Mouse (Mus musculus): ENCODE results near the gene Atp2b4. TPM values are rescaled to one million over a fixed set of nuclear protein-coding genes. Genes with fewer than 3 reads are reported as not detected.
"Not testable (repeated sequence)": the region's sequence is repeated elsewhere in the genome, so short reads cannot be mapped to it uniquely, and the experiment has no call there.

Gene Atp2b4
- total RNA-seq, 2 experiments from 2014 or later = 7.1 to 11.6 TPM

GRCm38 (mm10) chr1:133751621-133752020 lies 49.2 kb downstream of the Atp2b4 start:
- no peak for DNase-seq (ENCODE audit: low spot score)

GRCm38 (mm10) chr1:133749954-133750353 lies 50.9 kb downstream of the Atp2b4 start:
- no peak for DNase-seq (ENCODE audit: low spot score)

- DNase-seq (ENCODE audit: low spot score) = no peak
These were observed 55.8 kb downstream of the Atp2b4 start for GRCm38 (mm10) chr1:133745078-133745495.

GRCm38 (mm10) chr1:133744609-133745008 lies 56.2 kb downstream of the Atp2b4 start:
- peak; percentile 83 for DNase-seq (ENCODE audit: low spot score)

- no peak for DNase-seq (ENCODE audit: low spot score)
These were observed 58.3 kb downstream of the Atp2b4 start for GRCm38 (mm10) chr1:133742517-133742916.

- DNase-seq (ENCODE audit: low spot score) = peak; percentile 20
These were observed 58.9 kb downstream of the Atp2b4 start for GRCm38 (mm10) chr1:133741881-133742434.

- no peak for DNase-seq (ENCODE audit: low spot score)
These were observed 59.7 kb downstream of the Atp2b4 start for GRCm38 (mm10) chr1:133741171-133741570.

GRCm38 (mm10) chr1:133736664-133737063 lies 64.2 kb downstream of the Atp2b4 start:
- no peak for DNase-seq (ENCODE audit: low spot score)

GRCm38 (mm10) chr1:133735995-133736652 lies 64.7 kb downstream of the Atp2b4 start:
- DNase-seq (ENCODE audit: low spot score) = peak; percentile 42

GRCm38 (mm10) chr1:133732814-133733213 lies 68.0 kb downstream of the Atp2b4 start:
- DNase-seq (ENCODE audit: low spot score) = no peak

GRCm38 (mm10) chr1:133728339-133728738 lies 72.5 kb downstream of the Atp2b4 start:
- no peak for DNase-seq (ENCODE audit: low spot score)

- no peak for DNase-seq (ENCODE audit: low spot score)
These were observed 80.5 kb downstream of the Atp2b4 start for GRCm38 (mm10) chr1:133720342-133720741.

GRCm38 (mm10) chr1:133718786-133719185 lies 82.1 kb downstream of the Atp2b4 start:
- DNase-seq (ENCODE audit: low spot score) = no peak

GRCm38 (mm10) chr1:133718296-133718695 lies 82.5 kb downstream of the Atp2b4 start:
- no peak for DNase-seq (ENCODE audit: low spot score)

GRCm38 (mm10) chr1:133716464-133716863 lies 84.4 kb downstream of the Atp2b4 start:
- peak; percentile 57 for DNase-seq (ENCODE audit: low spot score)

- DNase-seq (ENCODE audit: low spot score) = no peak
These were observed 85.7 kb downstream of the Atp2b4 start for GRCm38 (mm10) chr1:133715191-133715590.

GRCm38 (mm10) chr1:133713009-133713370 lies 87.9 kb downstream of the Atp2b4 start:
- DNase-seq (ENCODE audit: low spot score) = peak; percentile 15

- DNase-seq (ENCODE audit: low spot score) = no peak
These were observed 88.4 kb downstream of the Atp2b4 start for GRCm38 (mm10) chr1:133712288-133713008.

GRCm38 (mm10) chr1:133711376-133711775 lies 89.5 kb downstream of the Atp2b4 start:
- DNase-seq (ENCODE audit: low spot score) = no peak

- no peak for DNase-seq (ENCODE audit: low spot score)
These were observed 89.9 kb downstream of the Atp2b4 start for GRCm38 (mm10) chr1:133710895-133711294.

GRCm38 (mm10) chr1:133709292-133709691 lies 91.5 kb downstream of the Atp2b4 start:
- no peak for DNase-seq (ENCODE audit: low spot score)

- DNase-seq (ENCODE audit: low spot score) = not testable (repeated sequence)
These were observed 99.0 kb downstream of the Atp2b4 start for GRCm38 (mm10) chr1:133701824-133702223.

Data from gastrocnemius, adult 18-20 months (tissue).